Mouse (Mus musculus) midbrain, embryonic 15.5 days (tissue): Measurements from ENCODE around the gene Gm17359. TPM values are rescaled to one million over a fixed set of nuclear protein-coding genes. Genes with fewer than 3 reads are reported as not detected.

Experiments used
- ATAC-seq: fragments of 200-750 bp; cut with Nextera tagmentation; replicated peaks from 2 replicates; pipeline ENCODE4 v1.8.0; 2017; ENCODE audit warnings: moderate TSS enrichment
- H3K27ac ChIP-seq: fragments of 300-500 bp; sonication (generic); 2 replicates; pipeline ENCODE4 v1.5.1; 2015; ENCODE audit warnings: mild to moderate bottlenecking, inconsistent platforms
- H3K27me3 ChIP-seq: fragments of 300-500 bp; sonication (generic); replicated peaks from 2 replicates; pipeline ENCODE4 v1.6.1; 2015; ENCODE audit warnings: inconsistent platforms
- H3K36me3 ChIP-seq: fragments of 300-500 bp; sonication (generic); replicated peaks from 2 replicates; pipeline ENCODE4 v1.6.1; 2015; ENCODE audit warnings: inconsistent platforms
- H3K4me1 ChIP-seq: fragments of 300-500 bp; sonication (generic); 2 replicates; pipeline ENCODE4 v1.6.1; 2015; ENCODE audit warnings: inconsistent platforms
- H3K4me2 ChIP-seq: fragments of 300-500 bp; sonication (generic); 2 replicates; pipeline ENCODE4 v1.6.1; 2015; ENCODE audit warnings: inconsistent platforms, mild to moderate bottlenecking, moderate library complexity
- H3K4me3 ChIP-seq: fragments of 300-500 bp; sonication (generic); 2 replicates; pipeline ENCODE4 v1.5.1; 2015; ENCODE audit warnings: mild to moderate bottlenecking, inconsistent platforms
- H3K9ac ChIP-seq: fragments of 300-500 bp; sonication (generic); 2 replicates; pipeline ENCODE4 v1.6.1; 2015; ENCODE audit warnings: mild to moderate bottlenecking, inconsistent platforms
- H3K9me3 ChIP-seq: fragments of 300-500 bp; sonication (generic); 2 replicates; pipeline ENCODE4 v1.6.1; 2016; ENCODE audit warnings: inconsistent platforms
- WGBS: fragments of 180-500 bp; shearing (Covaris S2); methylation state at CpG from one replicate; pipeline ENCODE4 v1.1.7; 2015; ENCODE audit warnings: mixed read lengths; 5-methylcytosine and 5-hydroxymethylcytosine counted together
- polyA plus RNA-seq: library from polyadenylated mRNA; unstranded; fragments of >200 nt; fragmentation: Nextera tagmentation; extraction: Ambion mirVana; gene quantifications from 2 replicates; pipeline ENCODE4 v1.2.1, GENCODE M21; 2015

The Gm17359 gene
- polyA plus RNA-seq, 1 experiment from 2014 or later, result not detected

GRCm38 (mm10) chr3:79366098-79366497 lies 29.6 kb downstream of the Gm17359 start:
- no peaks in the 10 kb centered on the region for H3K9me3 ChIP-seq
- H3K27me3 ChIP-seq, result no peaks in the 10 kb centered on the region
- no peak overlapping the region for H3K4me3 ChIP-seq
- no peak overlapping the region for H3K4me2 ChIP-seq
- H3K36me3 ChIP-seq, result no peaks in the 10 kb centered on the region
- H3K4me1 ChIP-seq, result 0 out of 2 replicates have a peak, but pooled peaks cover 4% of the 10 kb centered on the region
- 59% methylated on average over 8 of the region's 8 CpGs for WGBS
- H3K9ac ChIP-seq, result no peak overlapping the region
- ATAC-seq, result no peak
- H3K27ac ChIP-seq, result no peak overlapping the region

- Histone ChIP-seq H3K4me3 (no peak overlapping the region), H3K9ac (no peak overlapping the region), H3K9me3 (no peaks in the 10 kb centered on the region), H3K4me1 (0 out of 2 replicates have a peak, but pooled peaks cover 4% of the 10 kb centered on the region), H3K27me3 (no peaks in the 10 kb centered on the region), H3K27ac (no peak overlapping the region), H3K4me2 (no peak overlapping the region), H3K36me3 (no peaks in the 10 kb centered on the region)
- no peak for ATAC-seq
- WGBS, result 54% methylated on average over 6 of the region's 6 CpGs
Measured at GRCm38 (mm10) chr3:79368306-79368705, 31.8 kb downstream of the Gm17359 start.

- H3K9ac ChIP-seq, result no peak overlapping the region
- no peaks in the 10 kb centered on the region for H3K27me3 ChIP-seq
- 0 out of 2 replicates have a peak, but pooled peaks cover 4% of the 10 kb centered on the region for H3K4me1 ChIP-seq
- no peak overlapping the region for H3K4me2 ChIP-seq
- H3K4me3 ChIP-seq, result no peak overlapping the region
- WGBS, result 50% methylated on average over 4 of the region's 4 CpGs
- no peak overlapping the region for H3K27ac ChIP-seq
- ATAC-seq, result no peak
- no peaks in the 10 kb centered on the region for H3K9me3 ChIP-seq
- no peaks in the 10 kb centered on the region for H3K36me3 ChIP-seq
Measured at GRCm38 (mm10) chr3:79370385-79370929, 34.0 kb downstream of the Gm17359 start.

- Histone ChIP-seq H3K4me3 (no peak overlapping the region), H3K27ac (no peak overlapping the region), H3K9me3 (no peaks in the 10 kb centered on the region), H3K4me1 (0 out of 2 replicates have a peak, but pooled peaks cover 4% of the 10 kb centered on the region), H3K36me3 (no peaks in the 10 kb centered on the region), H3K9ac (no peak overlapping the region), H3K27me3 (no peaks in the 10 kb centered on the region), H3K4me2 (no peak overlapping the region)
- 78% methylated on average over 7 of the region's 7 CpGs for WGBS
- ATAC-seq, result no peak
Measured at GRCm38 (mm10) chr3:79371506-79372195, 35.2 kb downstream of the Gm17359 start.

GRCm38 (mm10) chr3:79373930-79374329 lies 37.5 kb downstream of the Gm17359 start:
- WGBS, result 73% methylated on average over 3 of the region's 3 CpGs
- no peak overlapping the region for H3K9ac ChIP-seq
- no peaks in the 10 kb centered on the region for H3K27me3 ChIP-seq
- no peak overlapping the region for H3K4me3 ChIP-seq
- H3K36me3 ChIP-seq, result no peaks in the 10 kb centered on the region
- no peak overlapping the region for H3K27ac ChIP-seq
- H3K4me2 ChIP-seq, result no peak overlapping the region
- no peaks in the 10 kb centered on the region for H3K9me3 ChIP-seq
- 0 out of 2 replicates have a peak, but pooled peaks cover 4% of the 10 kb centered on the region for H3K4me1 ChIP-seq
- no peak for ATAC-seq

- Histone ChIP-seq H3K9ac (no peak overlapping the region), H3K36me3 (no peaks in the 10 kb centered on the region), H3K27me3 (no peaks in the 10 kb centered on the region), H3K4me3 (no peak overlapping the region), H3K4me2 (no peak overlapping the region), H3K4me1 (no peaks in the 10 kb centered on the region), H3K27ac (no peak overlapping the region), H3K9me3 (no peaks in the 10 kb centered on the region)
- no peak for ATAC-seq
- WGBS, result 22% methylated on average over 3 of the region's 3 CpGs
Measured at GRCm38 (mm10) chr3:79378086-79378485, 41.6 kb downstream of the Gm17359 start.

GRCm38 (mm10) chr3:79379255-79379836 lies 42.9 kb downstream of the Gm17359 start:
- 77% methylated on average over 14 of the region's 14 CpGs for WGBS

GRCm38 (mm10) chr3:79379873-79380595 lies 43.6 kb downstream of the Gm17359 start:
- no peaks in the 10 kb centered on the region for H3K4me1 ChIP-seq
- H3K27me3 ChIP-seq, result no peaks in the 10 kb centered on the region
- no peak overlapping the region for H3K27ac ChIP-seq
- H3K9ac ChIP-seq, result no peak overlapping the region
- H3K36me3 ChIP-seq, result no peaks in the 10 kb centered on the region
- H3K4me3 ChIP-seq, result no peak overlapping the region
- H3K4me2 ChIP-seq, result no peak overlapping the region
- ATAC-seq, result no peak
- no peaks in the 10 kb centered on the region for H3K9me3 ChIP-seq
- 84% methylated on average over 6 of the region's 6 CpGs for WGBS

More at GRCm38 (mm10) chr3:79379255-79379836, 42.9 kb downstream of the Gm17359 start:
- Histone ChIP-seq H3K36me3 (no peaks in the 10 kb centered on the region), H3K4me3 (no peak overlapping the region), H3K27me3 (no peaks in the 10 kb centered on the region), H3K4me2 (no peak overlapping the region), H3K9ac (no peak overlapping the region), H3K4me1 (no peaks in the 10 kb centered on the region), H3K9me3 (no peaks in the 10 kb centered on the region), H3K27ac (no peak overlapping the region)
- no peak for ATAC-seq

GRCm38 (mm10) chr3:79381398-79381797 lies 44.9 kb downstream of the Gm17359 start:
- ATAC-seq, result no peak
- 88% methylated on average over 4 of the region's 4 CpGs for WGBS

GRCm38 (mm10) chr3:79385434-79386029 lies 49.1 kb downstream of the Gm17359 start:
- 17% methylated on average over 8 of the region's 8 CpGs for WGBS
- H3K36me3 ChIP-seq, result no peaks in the 10 kb centered on the region
- 0 out of 2 replicates have a peak, but pooled peaks cover 3% of the 10 kb centered on the region for H3K4me1 ChIP-seq
- no peaks in the 10 kb centered on the region for H3K27me3 ChIP-seq
- no peak overlapping the region for H3K27ac ChIP-seq
- ATAC-seq, result no peak
- no peaks in the 10 kb centered on the region for H3K9me3 ChIP-seq
- no peak overlapping the region for H3K4me2 ChIP-seq
- no peak overlapping the region for H3K9ac ChIP-seq
- no peak overlapping the region for H3K4me3 ChIP-seq

More at GRCm38 (mm10) chr3:79381398-79381797, 44.9 kb downstream of the Gm17359 start:
- Histone ChIP-seq H3K4me2 (no peak overlapping the region), H3K36me3 (no peaks in the 10 kb centered on the region), H3K4me3 (no peak overlapping the region), H3K9me3 (no peaks in the 10 kb centered on the region), H3K9ac (no peak overlapping the region), H3K27ac (no peak overlapping the region), H3K4me1 (0 out of 2 replicates have a peak, but pooled peaks cover 3% of the 10 kb centered on the region), H3K27me3 (no peaks in the 10 kb centered on the region)

GRCm38 (mm10) chr3:79389081-79389480 lies 52.6 kb downstream of the Gm17359 start:
- no peak overlapping the region for H3K27ac ChIP-seq
- no peak overlapping the region for H3K4me3 ChIP-seq
- H3K4me1 ChIP-seq, result 0 out of 2 replicates have a peak, but pooled peaks cover 3% of the 10 kb centered on the region
- WGBS, result 69% methylated on average over 4 of the region's 4 CpGs
- no peak for ATAC-seq
- no peaks in the 10 kb centered on the region for H3K9me3 ChIP-seq
- no peaks in the 10 kb centered on the region for H3K36me3 ChIP-seq
- no peaks in the 10 kb centered on the region for H3K27me3 ChIP-seq
- H3K9ac ChIP-seq, result no peak overlapping the region
- H3K4me2 ChIP-seq, result no peak overlapping the region

GRCm38 (mm10) chr3:79400552-79400951 lies 64.1 kb downstream of the Gm17359 start:
- 71% methylated on average over 4 of the region's 4 CpGs for WGBS
- H3K9ac ChIP-seq, result no peak overlapping the region
- ATAC-seq, result no peak

More at GRCm38 (mm10) chr3:79400552-79400951, 64.1 kb downstream of the Gm17359 start:
- H3K4me3 ChIP-seq, result no peak overlapping the region
- no peaks in the 10 kb centered on the region for H3K27me3 ChIP-seq
- no peaks in the 10 kb centered on the region for H3K9me3 ChIP-seq
- H3K27ac ChIP-seq, result no peak overlapping the region
- no peaks in the 10 kb centered on the region for H3K4me1 ChIP-seq
- no peaks in the 10 kb centered on the region for H3K36me3 ChIP-seq
- no peak overlapping the region for H3K4me2 ChIP-seq
